Mouse (Mus musculus): ENCODE data around the gene Lamb3. TPM values are rescaled to one million over a fixed set of nuclear protein-coding genes. Genes with fewer than 3 reads are reported as not detected.

The Lamb3 gene
- polyA plus RNA-seq, 1 experiment from 2014 or later = 3.1 TPM

- Histone ChIP-seq H3K9me3 (ENCODE audit: control insufficient read depth, low read length) (no peaks in the 10 kb centered on the region), H3K4me1 (ENCODE audit: control insufficient read depth in 2 of 2, insufficient read depth in 2 of 2, low read length in 2 of 2) (peaks cover 7 to 10% of the 10 kb centered on the region in 2 experiments; a peak in 2 of 4 replicates), H3K27me3 (ENCODE audit: control insufficient read depth, insufficient read depth, low read length) (no peaks in the 10 kb centered on the region), H3K4me2 (ENCODE audit: low read length) (no peak overlapping the region), H3K9ac (ENCODE audit: low read length) (no peak overlapping the region), H3K36me3 (ENCODE audit: control insufficient read depth, insufficient read depth, low read length) (no peaks in the 10 kb centered on the region), H3K4me3 (ENCODE audit: control insufficient read depth in 1 of 2, insufficient read depth in 1 of 2, low read depth in 1 of 2, low read length in 2 of 2) (no peak overlapping the region), H3K27ac (replicated peaks in 1 of 2; ENCODE audit: control insufficient read depth in 1 of 2, insufficient read depth in 1 of 2, low read depth in 2 of 2, low read length in 2 of 2) (no peak overlapping the region)
- 0 out of 2 replicates have a peak, but pooled peaks have one; percentile 9 for ATAC-seq (ENCODE audit: insufficient number of reproducible peaks, insufficient read depth, low FRiP score, low read depth)
These were observed 48.7 kb downstream of the Lamb3 start for GRCm38 (mm10) chr1:193256289-193256577.

GRCm38 (mm10) chr1:193256621-193257098 is 49.2 kb downstream of the Lamb3 start:
- no peak overlapping the region for H3K9ac ChIP-seq (ENCODE audit: low read length)
- H3K4me3 ChIP-seq (ENCODE audit: control insufficient read depth in 1 of 2, insufficient read depth in 1 of 2, low read depth in 1 of 2, low read length in 2 of 2) = no peak overlapping the region
- H3K4me2 ChIP-seq (ENCODE audit: low read length) = no peak overlapping the region
- peaks cover 6 to 8% of the 10 kb centered on the region in 2 experiments for H3K4me1 ChIP-seq (ENCODE audit: control insufficient read depth in 2 of 2, insufficient read depth in 2 of 2, low read length in 2 of 2)
- H3K36me3 ChIP-seq (ENCODE audit: control insufficient read depth, insufficient read depth, low read length) = no peaks in the 10 kb centered on the region
- no peaks in the 10 kb centered on the region for H3K27me3 ChIP-seq (ENCODE audit: control insufficient read depth, insufficient read depth, low read length)
- 33% methylated on average over 5 of the region's 5 CpGs for WGBS
- H3K27ac ChIP-seq (replicated peaks in 1 of 2; ENCODE audit: control insufficient read depth in 1 of 2, insufficient read depth in 1 of 2, low read depth in 2 of 2, low read length in 2 of 2) = no peak overlapping the region
- no peaks in the 10 kb centered on the region for H3K9me3 ChIP-seq (ENCODE audit: control insufficient read depth, low read length)
- no peak for ATAC-seq (ENCODE audit: insufficient number of reproducible peaks, insufficient read depth, low FRiP score, low read depth)

- Histone ChIP-seq H3K4me3 (ENCODE audit: control insufficient read depth in 1 of 2, insufficient read depth in 1 of 2, low read depth in 1 of 2, low read length in 2 of 2) (no peak overlapping the region), H3K9ac (ENCODE audit: low read length) (no peak overlapping the region), H3K27ac (replicated peaks in 1 of 2; ENCODE audit: control insufficient read depth in 1 of 2, insufficient read depth in 1 of 2, low read depth in 2 of 2, low read length in 2 of 2) (no peak overlapping the region), H3K36me3 (ENCODE audit: control insufficient read depth, insufficient read depth, low read length) (no peaks in the 10 kb centered on the region), H3K9me3 (ENCODE audit: control insufficient read depth, low read length) (no peaks in the 10 kb centered on the region), H3K4me1 (ENCODE audit: control insufficient read depth in 2 of 2, insufficient read depth in 2 of 2, low read length in 2 of 2) (peaks cover 13 to 28% of the 10 kb centered on the region in 2 experiments), H3K27me3 (ENCODE audit: control insufficient read depth, insufficient read depth, low read length) (no peaks in the 10 kb centered on the region), H3K4me2 (ENCODE audit: low read length) (no peak overlapping the region)
- WGBS = 76% methylated on average over 9 of the region's 9 CpGs
- no peak for ATAC-seq (ENCODE audit: insufficient number of reproducible peaks, insufficient read depth, low FRiP score, low read depth)
These were observed 52.1 kb downstream of the Lamb3 start for GRCm38 (mm10) chr1:193259559-193259958.

- peak overlapping the region; percentile 3 to 57; a peak in 3 of 4 replicates for H3K27ac ChIP-seq (replicated peaks in 1 of 2; ENCODE audit: control insufficient read depth in 1 of 2, insufficient read depth in 1 of 2, low read depth in 2 of 2, low read length in 2 of 2)
- H3K27me3 ChIP-seq (ENCODE audit: control insufficient read depth, insufficient read depth, low read length) = no peaks in the 10 kb centered on the region
- no peak overlapping the region for H3K4me2 ChIP-seq (ENCODE audit: low read length)
- no peaks in the 10 kb centered on the region for H3K9me3 ChIP-seq (ENCODE audit: control insufficient read depth, low read length)
- no peak for ATAC-seq (ENCODE audit: insufficient number of reproducible peaks, insufficient read depth, low FRiP score, low read depth)
- H3K9ac ChIP-seq (ENCODE audit: low read length) = no peak overlapping the region
- peaks cover 10 to 21% of the 10 kb centered on the region in 2 experiments for H3K4me1 ChIP-seq (ENCODE audit: control insufficient read depth in 2 of 2, insufficient read depth in 2 of 2, low read length in 2 of 2)
- no peak overlapping the region for H3K4me3 ChIP-seq (ENCODE audit: control insufficient read depth in 1 of 2, insufficient read depth in 1 of 2, low read depth in 1 of 2, low read length in 2 of 2)
- 61% methylated on average over 7 of the region's 7 CpGs for WGBS
- H3K36me3 ChIP-seq (ENCODE audit: control insufficient read depth, insufficient read depth, low read length) = no peaks in the 10 kb centered on the region
These were observed 54.5 kb downstream of the Lamb3 start for GRCm38 (mm10) chr1:193261897-193262548.

GRCm38 (mm10) chr1:193263026-193263907 is 55.8 kb downstream of the Lamb3 start:
- 62% methylated on average over 8 of the region's 8 CpGs for WGBS
- peaks cover 10 to 21% of the 10 kb centered on the region in 2 experiments for H3K4me1 ChIP-seq (ENCODE audit: control insufficient read depth in 2 of 2, insufficient read depth in 2 of 2, low read length in 2 of 2)
- no peak for ATAC-seq (ENCODE audit: insufficient number of reproducible peaks, insufficient read depth, low FRiP score, low read depth)
- no peaks in the 10 kb centered on the region for H3K27me3 ChIP-seq (ENCODE audit: control insufficient read depth, insufficient read depth, low read length)
- H3K9me3 ChIP-seq (ENCODE audit: control insufficient read depth, low read length) = no peaks in the 10 kb centered on the region
- 0 out of 4 replicates have a peak overlapping the region, but pooled peaks of 1 of the 2 experiments have one; percentile 28 for H3K27ac ChIP-seq (replicated peaks in 1 of 2; ENCODE audit: control insufficient read depth in 1 of 2, insufficient read depth in 1 of 2, low read depth in 2 of 2, low read length in 2 of 2)
- H3K4me2 ChIP-seq (ENCODE audit: low read length) = no peak overlapping the region
- no peak overlapping the region for H3K4me3 ChIP-seq (ENCODE audit: control insufficient read depth in 1 of 2, insufficient read depth in 1 of 2, low read depth in 1 of 2, low read length in 2 of 2)
- no peak overlapping the region for H3K9ac ChIP-seq (ENCODE audit: low read length)
- H3K36me3 ChIP-seq (ENCODE audit: control insufficient read depth, insufficient read depth, low read length) = no peaks in the 10 kb centered on the region

GRCm38 (mm10) chr1:193263955-193264598 is 56.6 kb downstream of the Lamb3 start, which contains the start of gene Hsd11b1:
Hsd11b1 (minus strand) TSS chr1:193264075.
- Histone ChIP-seq H3K9me3 (ENCODE audit: control insufficient read depth, low read length) (no peaks in the 10 kb centered on the region), H3K36me3 (ENCODE audit: control insufficient read depth, insufficient read depth, low read length) (no peaks in the 10 kb centered on the region), H3K9ac (ENCODE audit: low read length) (no peak within 1 kb of the TSS), H3K4me2 (ENCODE audit: low read length) (no peak within 1 kb of the TSS), H3K27ac (replicated peaks in 1 of 2; ENCODE audit: control insufficient read depth in 1 of 2, insufficient read depth in 1 of 2, low read depth in 2 of 2, low read length in 2 of 2) (0 out of 4 replicates have a peak within 1 kb of the TSS, but pooled peaks of 1 of the 2 experiments have one; percentile 28), H3K27me3 (ENCODE audit: control insufficient read depth, insufficient read depth, low read length) (no peaks in the 10 kb centered on the region), H3K4me3 (ENCODE audit: control insufficient read depth in 1 of 2, insufficient read depth in 1 of 2, low read depth in 1 of 2, low read length in 2 of 2) (no peak within 1 kb of the TSS), H3K4me1 (ENCODE audit: control insufficient read depth in 2 of 2, insufficient read depth in 2 of 2, low read length in 2 of 2) (peaks cover 10 to 21% of the 10 kb centered on the region in 2 experiments)
- 58% methylated on average over 5 of the region's 5 CpGs for WGBS
- ATAC-seq (ENCODE audit: insufficient number of reproducible peaks, insufficient read depth, low FRiP score, low read depth) = no peak

GRCm38 (mm10) chr1:193265734-193266133 is 58.2 kb downstream of the Lamb3 start:
- ATAC-seq (ENCODE audit: insufficient number of reproducible peaks, insufficient read depth, low FRiP score, low read depth) = no peak
- Histone ChIP-seq H3K27ac (replicated peaks in 1 of 2; ENCODE audit: control insufficient read depth in 1 of 2, insufficient read depth in 1 of 2, low read depth in 2 of 2, low read length in 2 of 2) (no peak overlapping the region), H3K4me3 (ENCODE audit: control insufficient read depth in 1 of 2, insufficient read depth in 1 of 2, low read depth in 1 of 2, low read length in 2 of 2) (no peak overlapping the region), H3K9ac (ENCODE audit: low read length) (no peak overlapping the region), H3K4me2 (ENCODE audit: low read length) (no peak overlapping the region), H3K4me1 (ENCODE audit: control insufficient read depth in 2 of 2, insufficient read depth in 2 of 2, low read length in 2 of 2) (peaks cover 10 to 21% of the 10 kb centered on the region in 2 experiments), H3K9me3 (ENCODE audit: control insufficient read depth, low read length) (no peaks in the 10 kb centered on the region), H3K36me3 (ENCODE audit: control insufficient read depth, insufficient read depth, low read length) (no peaks in the 10 kb centered on the region), H3K27me3 (ENCODE audit: control insufficient read depth, insufficient read depth, low read length) (no peaks in the 10 kb centered on the region)
